Mouse (Mus musculus) myocyte (in vitro differentiated cells): ENCODE results near the gene Elp5.

Source experiments
- E2F4 ChIP-seq: IDR thresholded peaks from one replicate; pipeline ENCODE4 v1.6.1; 2011; ENCODE audit warnings: mild to moderate bottlenecking, control low read depth, moderate library complexity; ENCODE audit not compliant: insufficient read depth
- POLR2A ChIP-seq: IDR thresholded peaks from one replicate; pipeline ENCODE4 v1.6.1; 2011; ENCODE audit warnings: low read depth, mild to moderate bottlenecking, control low read depth, moderate library complexity; ENCODE audit not compliant: insufficient read length
- POLR2AphosphoS2 ChIP-seq: IDR thresholded peaks from one replicate; pipeline ENCODE4 v1.6.1; 2011; ENCODE audit warnings: low read depth, control low read depth; ENCODE audit not compliant: insufficient read length
- TCF12 ChIP-seq: IDR thresholded peaks from one replicate; pipeline ENCODE4 v1.6.1; 2011; ENCODE audit warnings: mild to moderate bottlenecking, control low read depth; ENCODE audit not compliant: poor library complexity, insufficient read depth, severe bottlenecking
- TCF3 ChIP-seq: IDR thresholded peaks from one replicate; pipeline ENCODE4 v1.6.1; 2011; ENCODE audit warnings: low read depth, control low read depth; ENCODE audit not compliant: insufficient read length
- USF1 ChIP-seq: IDR thresholded peaks from one replicate; pipeline ENCODE4 v1.6.1; 2011; ENCODE audit warnings: low read depth, mild to moderate bottlenecking, control low read depth, moderate library complexity

- TF ChIP-seq POLR2AphosphoS2 (no peak), POLR2A (no peak), E2F4 (no peak), TCF3 (no peak), TCF12 (no peak), USF1 (no peak)
Observed at GRCm38 (mm10) chr11:69961841-69962240, 20.5 kb downstream of the Elp5 start.
